Mouse (Mus musculus): ENCODE data around the gene Cacna2d1. TPM values are rescaled to one million over a fixed set of nuclear protein-coding genes. Genes with fewer than 3 reads are reported as not detected.

Cacna2d1 gene
- polyA plus RNA-seq, 1 experiment from 2014 or later = 19.5 TPM

Other genes starting within 250 kb of the Cacna2d1 start
- not detected in 2 replicates for gene Speer4c, start 220.4 kb upstream of the Cacna2d1 start, polyA plus RNA-seq (2016; fragmentation: Nextera tagmentation; extraction: Ambion mirVana)